Mouse (Mus musculus): Measurements from ENCODE around the gene Ttll1. TPM values are rescaled to one million over a fixed set of nuclear protein-coding genes. Genes with fewer than 3 reads are reported as not detected.

Ttll1 gene
- total and polyA plus RNA-seq, 2 experiments from 2014 or later = 10.7 to 25.7 TPM

- no peaks in the 10 kb centered on the region for H3K27me3 ChIP-seq (ENCODE audit: control insufficient read depth, insufficient read depth, low read length)
- ATAC-seq (ENCODE audit: insufficient read depth, low read depth) (no peak), DNase-seq (ENCODE audit: low spot score) (no peak)
- no peak overlapping the region for H3K9ac ChIP-seq (replicated peaks; ENCODE audit: low read depth, low read length)
- no peaks in the 10 kb centered on the region for H3K9me3 ChIP-seq (replicated peaks; ENCODE audit: control insufficient read depth, low read length)
- H3K4me2 ChIP-seq (ENCODE audit: low read depth, low read length) = no peak overlapping the region
- no peaks in the 10 kb centered on the region for H3K36me3 ChIP-seq (replicated peaks; ENCODE audit: control insufficient read depth, insufficient read depth, low read length)
- 43% methylated on average over 2 of the region's 2 CpGs for WGBS
- TF ChIP-seq CTCF (IDR thresholded peaks at IDR 0.05; ENCODE audit: low read depth) = peak; percentile 36
- no peak for TF ChIP-seq EP300 (IDR thresholded peaks at IDR 0.05; ENCODE audit: low read depth)
- H3K27ac ChIP-seq (ENCODE audit: low read depth) = no peak overlapping the region
- 0 out of 2 replicates have a peak, but pooled peaks cover 6% of the 10 kb centered on the region for H3K4me1 ChIP-seq (ENCODE audit: control insufficient read depth, insufficient read depth)
- no peak overlapping the region for H3K4me3 ChIP-seq (ENCODE audit: low read depth, low read length)
Observed at GRCm38 (mm10) chr15:83483482-83483881, 27.2 kb downstream of the Ttll1 start.

DNA sequence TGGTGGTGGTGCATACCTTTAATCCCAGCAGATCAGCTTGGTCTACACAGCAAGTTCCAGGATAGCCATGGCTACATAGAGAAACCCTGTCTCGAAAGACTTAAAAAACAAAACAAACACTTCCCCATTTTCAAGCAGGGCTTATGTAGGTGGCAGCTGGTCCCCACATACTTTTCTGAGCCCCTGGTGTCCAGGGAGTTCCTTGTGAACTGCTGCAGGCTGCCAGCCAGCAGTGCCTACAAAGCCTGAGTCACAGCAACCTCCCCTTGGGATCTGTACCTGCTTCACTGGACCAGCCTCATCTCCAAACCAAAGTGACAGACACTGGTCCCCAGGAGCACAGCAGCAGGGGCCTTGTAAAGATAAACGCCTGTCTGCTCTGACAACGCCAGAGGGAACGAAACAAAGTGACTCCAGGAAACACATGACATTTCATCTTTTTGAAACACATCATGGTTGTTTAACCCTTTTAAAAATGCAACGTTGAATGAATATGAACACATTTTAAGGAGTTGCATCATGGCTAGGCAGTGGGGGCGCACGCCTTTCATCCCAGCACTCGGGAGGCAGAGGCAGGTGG is 28.0 kb downstream of the Ttll1 start:
- no peaks in the 10 kb centered on the region for H3K36me3 ChIP-seq (replicated peaks; ENCODE audit: control insufficient read depth, insufficient read depth, low read length)
- no peaks in the 10 kb centered on the region for H3K9me3 ChIP-seq (replicated peaks; ENCODE audit: control insufficient read depth, low read length)
- no peak for ATAC-seq (ENCODE audit: insufficient read depth, low read depth)
- WGBS = 79% methylated on average over 8 of the region's 8 CpGs
- no peak overlapping the region for H3K4me3 ChIP-seq (ENCODE audit: low read depth, low read length)
- H3K4me2 ChIP-seq (ENCODE audit: low read depth, low read length) = no peak overlapping the region
- DNase-seq (ENCODE audit: low spot score) = no peak
- TF ChIP-seq EP300 (IDR thresholded peaks at IDR 0.05; ENCODE audit: low read depth) = no peak
- no peak for TF ChIP-seq CTCF (IDR thresholded peaks at IDR 0.05; ENCODE audit: low read depth)
- H3K27ac ChIP-seq (ENCODE audit: low read depth) = no peak overlapping the region
- no peaks in the 10 kb centered on the region for H3K27me3 ChIP-seq (ENCODE audit: control insufficient read depth, insufficient read depth, low read length)
- H3K9ac ChIP-seq (replicated peaks; ENCODE audit: low read depth, low read length) = no peak overlapping the region
- 0 out of 2 replicates have a peak, but pooled peaks cover 2% of the 10 kb centered on the region for H3K4me1 ChIP-seq (ENCODE audit: control insufficient read depth, insufficient read depth)

DNA sequence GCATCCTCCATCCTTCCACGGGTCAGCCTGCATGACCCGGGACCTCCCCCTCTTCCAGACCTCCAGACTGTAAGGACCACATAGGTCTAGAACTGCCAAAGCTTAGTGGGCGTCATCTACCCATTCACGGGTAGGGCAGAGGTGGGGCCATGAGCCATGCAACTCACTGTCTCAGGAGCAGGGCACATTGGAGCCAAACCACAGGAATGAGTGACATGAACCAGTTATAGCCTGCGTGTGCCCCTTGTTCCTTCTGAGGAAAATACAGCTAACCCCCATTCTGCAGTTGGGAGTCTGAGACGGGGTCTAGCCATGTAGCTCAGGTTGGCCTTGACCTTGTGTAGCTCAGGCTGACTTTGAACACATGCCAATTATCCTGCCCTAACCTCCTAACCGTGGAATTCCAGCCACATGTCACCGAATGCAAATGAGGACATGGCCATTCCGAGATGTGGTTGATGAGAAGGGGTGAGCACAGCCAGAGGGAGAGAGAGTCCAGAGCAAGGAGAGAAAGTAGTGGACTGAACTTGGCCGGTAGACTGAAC is 29.4 kb downstream of the Ttll1 start:
- ATAC-seq (ENCODE audit: insufficient read depth, low read depth) (no peak), DNase-seq (ENCODE audit: low spot score) (no peak)
- Histone ChIP-seq H3K4me3 (ENCODE audit: low read depth, low read length) (no peak overlapping the region), H3K4me2 (ENCODE audit: low read depth, low read length) (no peak overlapping the region), H3K9me3 (replicated peaks; ENCODE audit: control insufficient read depth, low read length) (no peaks in the 10 kb centered on the region), H3K27ac (ENCODE audit: low read depth) (no peak overlapping the region), H3K36me3 (replicated peaks; ENCODE audit: control insufficient read depth, insufficient read depth, low read length) (no peaks in the 10 kb centered on the region), H3K4me1 (ENCODE audit: control insufficient read depth, insufficient read depth) (no peaks in the 10 kb centered on the region), H3K9ac (replicated peaks; ENCODE audit: low read depth, low read length) (no peak overlapping the region), H3K27me3 (ENCODE audit: control insufficient read depth, insufficient read depth, low read length) (no peaks in the 10 kb centered on the region)
- no peak for TF ChIP-seq CTCF (IDR thresholded peaks at IDR 0.05; ENCODE audit: low read depth)
- no peak for TF ChIP-seq EP300 (IDR thresholded peaks at IDR 0.05; ENCODE audit: low read depth)
- WGBS = 55% methylated on average over 10 of the region's 10 CpGs

- H3K9me3 ChIP-seq (replicated peaks; ENCODE audit: control insufficient read depth, low read length) = no peaks in the 10 kb centered on the region
- no peak overlapping the region for H3K4me3 ChIP-seq (ENCODE audit: low read depth, low read length)
- no peak for DNase-seq (ENCODE audit: low spot score)
- WGBS = 87% methylated on average over 4 of the region's 4 CpGs
- no peak overlapping the region for H3K27ac ChIP-seq (ENCODE audit: low read depth)
- H3K27me3 ChIP-seq (ENCODE audit: control insufficient read depth, insufficient read depth, low read length) = no peaks in the 10 kb centered on the region
- no peak for ATAC-seq (ENCODE audit: insufficient read depth, low read depth)
- H3K36me3 ChIP-seq (replicated peaks; ENCODE audit: control insufficient read depth, insufficient read depth, low read length) = no peaks in the 10 kb centered on the region
- no peak overlapping the region for H3K9ac ChIP-seq (replicated peaks; ENCODE audit: low read depth, low read length)
- peaks cover 2% of the 10 kb centered on the region for H3K4me1 ChIP-seq (ENCODE audit: control insufficient read depth, insufficient read depth)
- H3K4me2 ChIP-seq (ENCODE audit: low read depth, low read length) = no peak overlapping the region
- no peak for TF ChIP-seq EP300 (IDR thresholded peaks at IDR 0.05; ENCODE audit: low read depth)
- no peak for TF ChIP-seq CTCF (IDR thresholded peaks at IDR 0.05; ENCODE audit: low read depth)
Observed at GRCm38 (mm10) chr15:83479818-83480217, 30.9 kb downstream of the Ttll1 start.

GRCm38 (mm10) chr15:83478096-83478495 is 32.6 kb downstream of the Ttll1 start:
- ATAC-seq (ENCODE audit: insufficient read depth, low read depth) = no peak
- 70% methylated on average over 3 of the region's 3 CpGs for WGBS
- no peak for DNase-seq (ENCODE audit: low spot score)
- Histone ChIP-seq H3K9me3 (replicated peaks; ENCODE audit: control insufficient read depth, low read length) (no peaks in the 10 kb centered on the region), H3K9ac (replicated peaks; ENCODE audit: low read depth, low read length) (no peak overlapping the region), H3K4me2 (ENCODE audit: low read depth, low read length) (no peak overlapping the region), H3K4me3 (ENCODE audit: low read depth, low read length) (no peak overlapping the region), H3K27ac (ENCODE audit: low read depth) (no peak overlapping the region), H3K36me3 (replicated peaks; ENCODE audit: control insufficient read depth, insufficient read depth, low read length) (no peaks in the 10 kb centered on the region), H3K27me3 (ENCODE audit: control insufficient read depth, insufficient read depth, low read length) (no peaks in the 10 kb centered on the region), H3K4me1 (ENCODE audit: control insufficient read depth, insufficient read depth) (peaks cover 18% of the 10 kb centered on the region)
- TF ChIP-seq CTCF (IDR thresholded peaks at IDR 0.05; ENCODE audit: low read depth) (no peak), EP300 (IDR thresholded peaks at IDR 0.05; ENCODE audit: low read depth) (no peak)

All from heart, postnatal 0 days (tissue).